Mouse (Mus musculus): ENCODE measurements around the gene Ppp2ca.

- TF ChIP-seq CTCF (conservative IDR thresholded peaks at IDR 0.05; ENCODE audit: low read length) (no peak), POU5F1 (IDR thresholded peaks at IDR 0.05; ENCODE audit: borderline replicate concordance, low read length) (no peak)
Observed at GRCm38 (mm10) chr11:52065841-52066240, 32.6 kb upstream of the Ppp2ca start.
